Mouse (Mus musculus): ENCODE measurements at regions not wholly inside any gene's neighbourhood (a gene's known extent, or its start where the extent isn't known, plus 50 kb on each side); places are given as distances from the start of the nearest gene placed in this dataset.

DNA sequence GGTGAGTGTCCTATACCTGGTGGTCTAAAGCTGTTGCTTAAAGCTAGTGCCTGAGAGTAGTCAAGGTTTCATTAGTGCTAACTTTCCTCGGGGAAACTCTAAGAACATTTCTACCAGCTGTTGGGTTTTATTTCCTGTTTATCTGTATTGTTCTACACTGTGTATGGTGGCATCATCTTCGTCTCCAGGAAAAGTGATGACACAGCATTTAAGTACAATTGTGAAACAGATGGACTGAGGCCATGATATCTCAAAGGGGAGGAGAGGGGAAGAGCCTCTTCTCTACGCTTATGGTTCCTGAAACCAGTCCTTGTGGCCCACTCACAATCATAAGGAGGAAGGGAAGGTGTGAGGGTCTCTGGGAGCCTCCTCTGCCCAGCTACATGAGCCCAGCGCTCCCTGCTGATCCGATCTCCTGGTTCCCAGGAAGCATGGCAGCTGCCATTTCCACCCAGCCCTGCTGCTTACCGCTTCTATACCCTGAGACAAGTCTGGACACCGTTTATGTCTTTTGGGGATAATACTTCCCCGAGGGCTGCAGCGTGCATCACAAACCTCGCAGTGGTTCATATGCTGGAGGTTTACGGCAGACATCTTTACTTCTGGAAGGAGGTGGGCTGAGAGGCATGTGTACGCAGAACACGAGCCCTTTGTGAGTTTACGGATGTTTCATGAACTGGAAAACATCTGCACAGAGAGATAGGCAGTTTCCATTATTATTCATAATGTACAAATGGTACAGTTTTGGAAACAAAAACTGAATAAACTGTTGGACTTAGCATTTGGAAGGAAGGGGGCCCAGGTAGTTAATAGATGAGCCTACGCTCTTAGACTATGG lies 189.6 kb downstream of the Fam43a start:
- peaks cover 7% of the 10 kb centered on the region for H3K4me1 ChIP-seq (replicated peaks; ENCODE audit: control insufficient read depth, insufficient read depth, low read length)
- DNase-seq: no peak
- no peaks in the 10 kb centered on the region for H3K36me3 ChIP-seq (ENCODE audit: control insufficient read depth, insufficient read depth, low read length)
- H3K27me3 ChIP-seq (ENCODE audit: control insufficient read depth, insufficient read depth, low read length): no peaks in the 10 kb centered on the region
- H3K4me3 ChIP-seq (ENCODE audit: control insufficient read depth, insufficient read depth, low read length): no peak overlapping the region
- 82% methylated on average over 15 of the region's 15 CpGs for WGBS
- H3K27ac ChIP-seq (ENCODE audit: control insufficient read depth, insufficient read depth, low read length): no peak overlapping the region
- no peak for TF ChIP-seq CTCF (IDR thresholded peaks at IDR 0.05; ENCODE audit: borderline replicate concordance, control insufficient read depth, extremely low read depth, insufficient read depth, low read length, poor library complexity)
- no peak for TF ChIP-seq POLR2A (IDR thresholded peaks at IDR 0.05; ENCODE audit: control insufficient read depth, extremely low read depth, insufficient read depth, low read length, poor library complexity)

- peaks cover 7% of the 10 kb centered on the region for H3K4me1 ChIP-seq (replicated peaks; ENCODE audit: control insufficient read depth, insufficient read depth, low read length)
- 36% methylated on average over 3 of the region's 3 CpGs for WGBS
- no peaks in the 10 kb centered on the region for H3K36me3 ChIP-seq (ENCODE audit: control insufficient read depth, insufficient read depth, low read length)
- no peaks in the 10 kb centered on the region for H3K27me3 ChIP-seq (ENCODE audit: control insufficient read depth, insufficient read depth, low read length)
- no peak for DNase-seq
- H3K27ac ChIP-seq (ENCODE audit: control insufficient read depth, insufficient read depth, low read length): no peak overlapping the region
- no peak overlapping the region for H3K4me3 ChIP-seq (ENCODE audit: control insufficient read depth, insufficient read depth, low read length)
- TF ChIP-seq POLR2A (IDR thresholded peaks at IDR 0.05; ENCODE audit: control insufficient read depth, extremely low read depth, insufficient read depth, low read length, poor library complexity): no peak
- no peak for TF ChIP-seq CTCF (IDR thresholded peaks at IDR 0.05; ENCODE audit: borderline replicate concordance, control insufficient read depth, extremely low read depth, insufficient read depth, low read length, poor library complexity)
Observed at GRCm38 (mm10) chr16:30790036-30790435, 190.5 kb downstream of the Fam43a start.

- DNase-seq: no peak
- TF ChIP-seq POLR2A (IDR thresholded peaks at IDR 0.05; ENCODE audit: control insufficient read depth, extremely low read depth, insufficient read depth, low read length, poor library complexity): no peak
- no peak for TF ChIP-seq CTCF (IDR thresholded peaks at IDR 0.05; ENCODE audit: borderline replicate concordance, control insufficient read depth, extremely low read depth, insufficient read depth, low read length, poor library complexity)
- Histone ChIP-seq H3K36me3 (ENCODE audit: control insufficient read depth, insufficient read depth, low read length) (no peaks in the 10 kb centered on the region), H3K27me3 (ENCODE audit: control insufficient read depth, insufficient read depth, low read length) (no peaks in the 10 kb centered on the region), H3K27ac (ENCODE audit: control insufficient read depth, insufficient read depth, low read length) (no peak overlapping the region), H3K4me1 (replicated peaks; ENCODE audit: control insufficient read depth, insufficient read depth, low read length) (peaks cover 7% of the 10 kb centered on the region), H3K4me3 (ENCODE audit: control insufficient read depth, insufficient read depth, low read length) (no peak overlapping the region)
- WGBS: 65% methylated on average over 4 of the region's 4 CpGs
Observed at GRCm38 (mm10) chr16:30790551-30791001, 191.1 kb downstream of the Fam43a start.

GRCm38 (mm10) chr16:30791048-30791855 lies 191.7 kb downstream of the Fam43a start:
- H3K27me3 ChIP-seq (ENCODE audit: control insufficient read depth, insufficient read depth, low read length): no peaks in the 10 kb centered on the region
- H3K36me3 ChIP-seq (ENCODE audit: control insufficient read depth, insufficient read depth, low read length): no peaks in the 10 kb centered on the region
- WGBS: 95% methylated on average over 10 of the region's 10 CpGs
- no peak overlapping the region for H3K27ac ChIP-seq (ENCODE audit: control insufficient read depth, insufficient read depth, low read length)
- TF ChIP-seq POLR2A (IDR thresholded peaks at IDR 0.05; ENCODE audit: control insufficient read depth, extremely low read depth, insufficient read depth, low read length, poor library complexity) (no peak), CTCF (IDR thresholded peaks at IDR 0.05; ENCODE audit: borderline replicate concordance, control insufficient read depth, extremely low read depth, insufficient read depth, low read length, poor library complexity) (no peak)
- no peak overlapping the region for H3K4me3 ChIP-seq (ENCODE audit: control insufficient read depth, insufficient read depth, low read length)
- DNase-seq: no peak
- H3K4me1 ChIP-seq (replicated peaks; ENCODE audit: control insufficient read depth, insufficient read depth, low read length): peaks cover 7% of the 10 kb centered on the region

DNA sequence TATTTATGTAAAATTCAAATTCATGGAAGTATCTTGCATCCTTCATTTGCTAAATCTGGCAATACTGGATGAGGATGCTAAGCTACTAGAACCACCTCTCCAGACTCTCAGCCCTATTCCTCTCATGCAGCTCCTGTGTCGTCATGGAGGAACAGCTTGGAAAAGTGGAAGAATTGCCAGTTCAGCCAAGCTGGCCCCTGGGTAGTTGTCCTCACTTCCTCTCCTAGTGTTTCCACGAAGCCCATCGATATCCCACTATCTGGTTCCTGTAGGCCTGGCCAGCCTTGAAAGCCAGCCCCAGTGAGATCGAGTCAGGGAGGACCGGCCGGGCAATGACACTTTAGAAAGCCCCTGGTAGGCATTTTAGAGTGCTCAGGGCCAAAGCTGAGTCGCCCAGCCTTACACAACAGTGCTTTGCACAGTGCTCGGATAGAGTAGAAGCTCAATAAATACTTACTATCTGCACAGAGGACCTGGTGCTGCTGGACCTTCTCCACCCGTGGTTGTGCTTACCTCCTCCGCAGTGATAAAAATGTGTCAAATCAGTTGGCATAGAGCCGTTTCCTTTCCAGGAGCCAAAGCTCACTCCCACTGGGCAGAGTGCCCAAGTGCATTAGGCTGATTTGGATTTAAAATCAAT lies 193.3 kb downstream of the Fam43a start:
- H3K36me3 ChIP-seq (ENCODE audit: control insufficient read depth, insufficient read depth, low read length): no peaks in the 10 kb centered on the region
- WGBS: 92% methylated on average over 11 of the region's 11 CpGs
- H3K4me3 ChIP-seq (ENCODE audit: control insufficient read depth, insufficient read depth, low read length): no peak overlapping the region
- H3K4me1 ChIP-seq (replicated peaks; ENCODE audit: control insufficient read depth, insufficient read depth, low read length): peaks cover 7% of the 10 kb centered on the region
- no peaks in the 10 kb centered on the region for H3K27me3 ChIP-seq (ENCODE audit: control insufficient read depth, insufficient read depth, low read length)
- TF ChIP-seq CTCF (IDR thresholded peaks at IDR 0.05; ENCODE audit: borderline replicate concordance, control insufficient read depth, extremely low read depth, insufficient read depth, low read length, poor library complexity) (no peak), POLR2A (IDR thresholded peaks at IDR 0.05; ENCODE audit: control insufficient read depth, extremely low read depth, insufficient read depth, low read length, poor library complexity) (no peak)
- no peak overlapping the region for H3K27ac ChIP-seq (ENCODE audit: control insufficient read depth, insufficient read depth, low read length)
- no peak for DNase-seq

GRCm38 (mm10) chr16:30793378-30793753 lies 193.8 kb downstream of the Fam43a start:
- Histone ChIP-seq H3K27ac (ENCODE audit: control insufficient read depth, insufficient read depth, low read length) (no peak overlapping the region), H3K4me1 (replicated peaks; ENCODE audit: control insufficient read depth, insufficient read depth, low read length) (peaks cover 2% of the 10 kb centered on the region), H3K27me3 (ENCODE audit: control insufficient read depth, insufficient read depth, low read length) (no peaks in the 10 kb centered on the region), H3K36me3 (ENCODE audit: control insufficient read depth, insufficient read depth, low read length) (no peaks in the 10 kb centered on the region), H3K4me3 (ENCODE audit: control insufficient read depth, insufficient read depth, low read length) (no peak overlapping the region)
- no peak for DNase-seq
- 94% methylated on average over 9 of the region's 9 CpGs for WGBS
- no peak for TF ChIP-seq POLR2A (IDR thresholded peaks at IDR 0.05; ENCODE audit: control insufficient read depth, extremely low read depth, insufficient read depth, low read length, poor library complexity)
- TF ChIP-seq CTCF (IDR thresholded peaks at IDR 0.05; ENCODE audit: borderline replicate concordance, control insufficient read depth, extremely low read depth, insufficient read depth, low read length, poor library complexity): no peak

Measured in thymus, adult 2 months (tissue).